Mouse (Mus musculus) erythroblast, embryonic 14.5 days (primary cell): ENCODE data around the gene Uroc1.

ENCODE experiments used
- GATA1 ChIP-seq: IDR thresholded peaks from 2 replicates; pipeline ENCODE4 v1.6.1; 2012; ENCODE audit warnings: low read length, inconsistent platforms, mixed read lengths
- TAL1 ChIP-seq: IDR thresholded peaks from 3 replicates; pipeline ENCODE4 v1.6.1; 2012; ENCODE audit warnings: low read length, inconsistent platforms, mixed read lengths

- TF ChIP-seq TAL1: no peak
- TF ChIP-seq GATA1: no peak
These were observed 5.4 kb upstream of the Uroc1 start for GRCm38 (mm10) chr6:90327670-90328069.
